Mouse (Mus musculus): ENCODE measurements around the gene Zfp867. TPM values are rescaled to one million over a fixed set of nuclear protein-coding genes. Genes with fewer than 3 reads are reported as not detected.

Zfp867 gene
- total and polyA plus RNA-seq, 3 experiments: 0.12 to 1.3 TPM; not detected in 1

GRCm38 (mm10) chr11:59421967-59422366 is 50.3 kb downstream of the Zfp867 start:
- TF ChIP-seq POLR2A (IDR thresholded peaks at IDR 0.05; ENCODE audit: control insufficient read depth in 1 of 2, insufficient read depth in 1 of 2, low read depth in 1 of 2, low read length in 2 of 2, poor library complexity in 1 of 2): no peak
- TF ChIP-seq MAFK (IDR thresholded peaks at IDR 0.05; ENCODE audit: borderline replicate concordance, low read depth, low read length): no peak
- TF ChIP-seq NELFE (IDR thresholded peaks at IDR 0.05; ENCODE audit: low read depth, low read length): no peak
- TF ChIP-seq ZMIZ1 (IDR thresholded peaks at IDR 0.05; ENCODE audit: low read depth, low read length): no peak
- TF ChIP-seq TCF12 (IDR thresholded peaks at IDR 0.05; ENCODE audit: low read depth, low read length): no peak
- no peak for TF ChIP-seq USF1 (IDR thresholded peaks at IDR 0.05; ENCODE audit: low read depth, low read length)
- TF ChIP-seq KAT2A (conservative IDR thresholded peaks at IDR 0.05; ENCODE audit: low read depth, low read length): no peak
- TF ChIP-seq EP300 (IDR thresholded peaks at IDR 0.05; ENCODE audit: low read depth in 1 of 2, low read length in 2 of 2): no peak
- TF ChIP-seq JUND (IDR thresholded peaks at IDR 0.05; ENCODE audit: low read depth, low read length): no peak
- no peak for TF ChIP-seq ETS1 (IDR thresholded peaks at IDR 0.05; ENCODE audit: low read depth, low read length)
- no peak for TF ChIP-seq ZC3H11A (IDR thresholded peaks at IDR 0.05; ENCODE audit: low read depth, low read length)
- Histone ChIP-seq H3K36me3 (ENCODE audit: control insufficient read depth in 1 of 2, insufficient read depth in 2 of 2, low read length in 2 of 2) (peaks cover 0 to 10% of the 10 kb centered on the region in 2 experiments; a peak in 2 of 4 replicates), H3K9ac (ENCODE audit: control insufficient read depth, low read depth, low read length, poor library complexity, severe bottlenecking) (no peak overlapping the region), H3K4me1 (ENCODE audit: control insufficient read depth in 1 of 2, insufficient read depth in 2 of 2, low read length in 2 of 2) (peaks cover 3 to 4% of the 10 kb centered on the region in 2 experiments; a peak in 2 of 4 replicates), H3K27ac (ENCODE audit: control insufficient read depth, low read depth, low read length) (no peak overlapping the region), H3K9me3 (replicated peaks; ENCODE audit: insufficient read depth, low read length) (no peaks in the 10 kb centered on the region), H3K4me3 (ENCODE audit: control insufficient read depth in 1 of 2, insufficient read depth in 1 of 2, low read depth in 2 of 2, low read length in 2 of 2) (no peak overlapping the region), H3K27me3 (ENCODE audit: control insufficient read depth in 1 of 2, insufficient read depth in 2 of 2, low read length in 2 of 2) (no peaks in the 10 kb centered on the region), H3K79me2 (ENCODE audit: control insufficient read depth, insufficient read depth, low read length, poor library complexity) (no peaks in the 10 kb centered on the region)
- DNase-seq (ENCODE audit: low read depth, low spot score): no peak

- Histone ChIP-seq H3K9me3 (replicated peaks; ENCODE audit: insufficient read depth, low read length) (no peaks in the 10 kb centered on the region), H3K36me3 (ENCODE audit: control insufficient read depth in 1 of 2, insufficient read depth in 2 of 2, low read length in 2 of 2) (peaks cover 0 to 10% of the 10 kb centered on the region in 2 experiments; a peak in 2 of 4 replicates), H3K4me1 (ENCODE audit: control insufficient read depth in 1 of 2, insufficient read depth in 2 of 2, low read length in 2 of 2) (peaks cover 3 to 4% of the 10 kb centered on the region in 2 experiments; a peak in 2 of 4 replicates), H3K9ac (ENCODE audit: control insufficient read depth, low read depth, low read length, poor library complexity, severe bottlenecking) (no peak overlapping the region), H3K4me3 (ENCODE audit: control insufficient read depth in 1 of 2, insufficient read depth in 1 of 2, low read depth in 2 of 2, low read length in 2 of 2) (no peak overlapping the region), H3K27ac (ENCODE audit: control insufficient read depth, low read depth, low read length) (no peak overlapping the region), H3K79me2 (ENCODE audit: control insufficient read depth, insufficient read depth, low read length, poor library complexity) (no peaks in the 10 kb centered on the region), H3K27me3 (ENCODE audit: control insufficient read depth in 1 of 2, insufficient read depth in 2 of 2, low read length in 2 of 2) (no peaks in the 10 kb centered on the region)
- TF ChIP-seq CHD1 (IDR thresholded peaks at IDR 0.05; ENCODE audit: low read depth, low read length) (no peak), ZNF384 (IDR thresholded peaks at IDR 0.05; ENCODE audit: low read depth, low read length) (no peak), GABPA (IDR thresholded peaks at IDR 0.05; ENCODE audit: low read depth, low read length) (no peak), CTCF (IDR thresholded peaks at IDR 0.05 in 2 of 3, conservative IDR thresholded peaks at IDR 0.05 in 1 of 3; ENCODE audit: control insufficient read depth in 1 of 3, insufficient read depth in 1 of 3, low read depth in 2 of 3, low read length in 3 of 3, poor library complexity in 1 of 3, severe bottlenecking in 1 of 3) (no peak), MAX (IDR thresholded peaks at IDR 0.05; ENCODE audit: low read length) (no peak), CHD2 (IDR thresholded peaks at IDR 0.05; ENCODE audit: low read length) (no peak)
- no peak for DNase-seq (ENCODE audit: low read depth, low spot score)
Observed at GRCm38 (mm10) chr11:59421436-59421835, 50.8 kb downstream of the Zfp867 start.

All from MEL (cell line).